Mouse (Mus musculus): ENCODE measurements around the gene Ctsk.
"Not testable (repeated sequence)": the region's sequence is repeated elsewhere in the genome, so short reads cannot be mapped to it uniquely, and the experiment has no call there.

Ctsk gene

GRCm38 (mm10) chr3:95524673-95525072, 25.6 kb downstream of the Ctsk start:
- no peak for DNase-seq (ENCODE audit: low spot score)

DNA sequence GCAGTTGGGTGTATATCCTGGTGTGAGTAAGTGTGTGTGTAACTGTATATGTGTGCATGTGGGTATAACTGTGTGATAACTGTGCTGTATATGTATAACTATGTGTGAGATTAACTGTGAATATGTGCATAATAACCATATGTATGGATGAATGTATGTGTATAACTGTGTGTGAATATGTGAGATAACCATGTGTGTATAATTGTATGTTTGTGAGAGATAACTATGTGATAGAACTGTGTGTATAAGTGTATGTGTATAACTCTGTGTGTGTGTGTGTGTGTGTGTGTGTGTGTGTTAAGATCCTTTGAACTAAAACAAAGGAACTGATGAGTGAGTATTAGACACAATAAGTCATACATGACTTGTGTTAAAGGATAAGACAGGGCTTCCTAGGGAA, 27.1 kb downstream of the Ctsk start:
- DNase-seq (ENCODE audit: low spot score), result no peak

- peak; percentile 19 for DNase-seq (ENCODE audit: low spot score)
Measured at GRCm38 (mm10) chr3:95526622-95527211, 27.7 kb downstream of the Ctsk start, which contains the start of gene Ctss. TSS of gene Ctss (plus strand) at chr3:95526786.

- DNase-seq (ENCODE audit: low spot score), result no peak
Measured at GRCm38 (mm10) chr3:95529814-95530213, 30.8 kb downstream of the Ctsk start.

DNA sequence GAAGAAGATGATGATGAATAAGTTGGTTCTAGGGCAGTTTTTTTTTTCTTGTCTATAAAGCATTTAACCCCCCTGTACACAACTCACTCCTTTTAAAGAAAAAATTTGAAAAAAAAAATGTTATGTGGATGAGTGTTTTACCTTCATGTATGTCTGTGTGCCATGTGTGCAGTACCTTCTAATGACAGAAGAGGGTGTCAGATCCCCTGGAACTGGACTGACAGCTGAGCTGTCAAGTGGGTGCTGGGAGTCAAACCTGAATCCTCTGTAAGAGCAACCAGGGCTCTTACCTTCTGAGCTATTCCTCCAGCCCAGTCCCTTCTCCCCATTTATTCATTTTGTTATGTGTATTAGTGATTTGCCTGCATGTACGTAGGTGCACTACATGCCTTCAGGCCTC, 32.0 kb downstream of the Ctsk start:
- DNase-seq (ENCODE audit: low spot score), result no peak

DNA sequence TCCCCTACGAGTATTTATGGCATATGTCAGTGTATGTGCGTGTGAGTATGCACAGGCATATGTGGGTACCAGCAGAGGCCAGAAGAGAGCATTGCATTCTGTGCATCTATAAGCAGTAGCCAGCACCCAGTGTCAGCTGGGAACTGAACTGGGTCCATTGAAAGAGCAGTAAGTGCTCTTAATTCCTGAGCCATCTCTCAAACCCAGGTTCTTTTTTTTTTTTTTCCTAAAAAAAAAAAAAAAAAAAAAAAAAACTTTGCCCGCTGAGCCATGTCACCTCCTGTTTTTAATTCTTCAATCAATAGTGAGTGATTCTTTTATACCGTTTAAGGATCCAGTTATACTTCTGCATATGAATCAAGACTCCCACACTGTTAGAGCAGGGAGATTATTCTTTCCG, 34.3 kb downstream of the Ctsk start:
- DNase-seq (ENCODE audit: low spot score), result no peak

DNA sequence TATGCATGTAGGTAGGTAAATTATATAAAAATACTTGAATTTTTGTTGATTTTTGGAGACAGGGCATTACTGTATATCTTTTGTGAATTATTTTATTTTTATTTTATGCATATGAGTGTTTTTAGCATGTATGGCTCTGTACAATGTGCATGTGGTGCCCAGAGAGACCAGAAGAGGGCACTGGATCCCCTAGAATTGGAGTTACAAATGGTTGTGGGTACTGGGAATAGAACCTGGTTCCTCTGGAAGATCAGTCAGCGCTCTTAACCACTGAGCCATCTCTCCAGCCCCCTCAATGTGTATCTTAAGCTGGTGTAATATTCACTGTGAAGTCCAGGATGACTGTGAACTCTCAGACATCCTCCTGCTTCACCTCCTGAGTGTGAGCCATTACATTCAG, 35.9 kb downstream of the Ctsk start:
- DNase-seq (ENCODE audit: low spot score), result no peak

DNA sequence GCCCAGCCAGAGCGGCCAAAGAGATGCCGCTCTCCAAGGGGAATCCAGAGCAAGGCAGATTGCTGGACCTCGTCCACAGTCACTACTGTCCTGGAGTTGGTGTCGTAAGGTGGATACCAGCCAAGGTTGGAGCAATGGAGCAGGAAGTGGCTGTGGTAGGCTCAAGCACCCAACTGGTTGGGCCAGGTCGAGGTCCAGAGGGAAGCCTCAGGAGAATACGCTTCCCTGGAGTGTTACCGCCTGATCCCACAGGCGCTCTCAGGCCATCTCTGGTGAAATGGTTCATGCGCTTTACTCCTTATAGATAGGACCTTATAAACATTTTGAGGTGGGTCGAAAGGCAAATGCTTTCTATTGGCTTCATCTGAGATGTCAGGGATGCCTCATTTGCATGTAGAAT, 39.9 kb downstream of the Ctsk start:
- DNase-seq (ENCODE audit: low spot score), result no peak

- no peak for DNase-seq (ENCODE audit: low spot score)
Measured at GRCm38 (mm10) chr3:95539837-95540236, 40.8 kb downstream of the Ctsk start.

DNA sequence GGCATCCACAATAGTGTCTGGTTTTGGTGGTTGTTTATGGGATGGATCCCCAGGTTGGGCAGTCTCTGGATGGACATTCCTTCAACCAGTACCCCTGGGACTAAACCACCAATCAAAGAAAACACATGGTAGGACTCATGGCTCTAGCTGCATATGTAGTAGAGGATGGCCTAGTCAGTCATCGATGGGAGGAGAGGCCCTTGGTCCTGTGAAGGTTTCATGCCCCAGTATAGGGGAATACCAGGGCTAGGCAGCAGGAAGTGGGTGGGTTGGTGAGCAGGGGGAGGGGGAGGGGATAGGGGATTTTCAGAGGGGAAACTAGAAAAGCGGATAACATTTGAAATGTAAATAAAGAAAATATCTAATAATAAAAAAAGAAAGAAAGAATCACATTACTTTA, 42.1 kb downstream of the Ctsk start:
- not testable (repeated sequence) for DNase-seq (ENCODE audit: low spot score)

- no peak for DNase-seq (ENCODE audit: low spot score)
Measured at GRCm38 (mm10) chr3:95542171-95542570, 43.1 kb downstream of the Ctsk start.

DNA sequence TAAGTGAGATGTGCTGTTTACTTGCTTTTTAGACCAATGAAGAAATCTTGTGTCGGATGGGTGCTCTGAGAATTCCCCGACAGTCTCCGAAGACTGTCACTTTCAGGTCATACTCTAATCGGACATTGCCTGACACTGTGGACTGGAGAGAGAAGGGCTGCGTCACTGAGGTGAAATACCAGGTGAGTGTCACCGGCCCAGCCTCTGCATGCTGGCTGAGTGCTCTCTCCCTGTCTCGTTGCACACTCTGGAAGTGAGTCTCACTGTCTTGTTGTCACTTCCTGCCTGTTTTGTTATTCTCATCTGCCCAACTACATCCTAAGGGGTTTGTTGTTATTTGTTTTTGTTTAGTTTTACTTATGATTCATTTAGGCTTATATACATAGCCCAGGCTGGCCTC, 43.9 kb downstream of the Ctsk start:
- no peak for DNase-seq (ENCODE audit: low spot score)

DNA sequence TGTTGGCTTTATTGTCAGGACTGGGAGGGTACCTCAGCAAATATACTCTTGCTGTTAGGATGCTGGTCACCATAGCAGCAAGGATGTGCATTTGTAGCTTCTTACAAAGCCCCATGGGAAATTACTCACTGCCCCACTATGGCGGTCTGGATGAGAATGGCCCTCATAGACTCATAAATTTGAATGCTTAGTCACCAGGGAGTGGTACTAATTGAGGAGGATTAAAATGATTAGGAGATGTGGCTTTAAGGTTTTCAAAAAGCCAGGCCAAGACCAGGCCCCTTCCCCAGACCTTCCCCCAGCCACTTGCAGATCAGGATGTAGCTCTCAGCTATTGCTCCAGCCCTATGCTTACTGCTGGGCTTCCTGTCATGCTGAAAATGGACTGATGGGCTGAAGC, 51.1 kb downstream of the Ctsk start:
- DNase-seq (ENCODE audit: low spot score), result no peak

DNA sequence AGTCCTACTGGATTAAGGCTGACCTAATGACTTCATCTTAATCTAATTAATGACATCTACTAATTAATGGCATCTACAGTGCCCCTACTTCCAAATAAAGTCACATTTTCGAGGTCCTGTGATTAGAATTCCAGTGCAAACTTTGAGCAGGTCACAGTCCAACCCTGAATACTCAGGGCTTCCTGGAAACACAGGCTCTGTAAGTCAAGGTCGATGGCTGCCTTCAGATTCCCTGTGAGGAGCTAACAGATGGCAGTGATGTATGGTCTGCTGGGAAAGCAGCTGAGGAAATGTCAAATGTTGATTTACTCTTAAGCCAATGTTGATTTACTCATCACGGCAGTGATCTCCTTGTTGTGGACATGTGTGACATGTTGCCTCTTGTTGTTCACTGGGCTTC, 54.9 kb downstream of the Ctsk start:
- no peak for DNase-seq (ENCODE audit: low spot score)

Measured in spleen, adult 12 weeks (tissue).